Mouse (Mus musculus): Measurements from ENCODE around the gene Nfatc4. TPM values are rescaled to one million over a fixed set of nuclear protein-coding genes. Genes with fewer than 3 reads are reported as not detected.

Gene Nfatc4
- polyA plus RNA-seq, 1 experiment = 2.8 TPM

- H3K79me2 ChIP-seq (ENCODE audit: control insufficient read depth, insufficient read depth) = no peaks in the 10 kb centered on the region
- no peak overlapping the region for H3K4me2 ChIP-seq (ENCODE audit: low read depth)
- peaks cover 12% of the 10 kb centered on the region for H3K27me3 ChIP-seq (ENCODE audit: control insufficient read depth, insufficient read depth, insufficient read length)
- no peak overlapping the region for H3ac ChIP-seq (ENCODE audit: control insufficient read depth, insufficient read length)
- no peaks in the 10 kb centered on the region for H3K36me3 ChIP-seq (ENCODE audit: control insufficient read depth, insufficient read depth)
- H3K4me3 ChIP-seq = no peak overlapping the region
- TF ChIP-seq MYOD1 (IDR thresholded peaks at IDR 0.05; ENCODE audit: control insufficient read depth in 1 of 3, insufficient read length in 2 of 3, low read depth in 2 of 3) (no peak), CEBPB (IDR thresholded peaks at IDR 0.05; ENCODE audit: insufficient read depth, poor library complexity, severe bottlenecking) (no peak), POLR2AphosphoS2 (IDR thresholded peaks at IDR 0.05; ENCODE audit: insufficient read length, low read depth) (no peak), TCF3 (IDR thresholded peaks at IDR 0.05; ENCODE audit: insufficient read length, low read depth) (no peak), USF1 (IDR thresholded peaks at IDR 0.05; ENCODE audit: low read depth) (no peak), MYOG (IDR thresholded peaks at IDR 0.05; ENCODE audit: control insufficient read depth in 1 of 3, insufficient read depth in 1 of 3, insufficient read length in 2 of 3, low read depth in 2 of 3) (no peak), POLR2A (IDR thresholded peaks at IDR 0.05; ENCODE audit: insufficient read length, low read depth) (no peak), TCF12 (IDR thresholded peaks at IDR 0.05; ENCODE audit: insufficient read depth, poor library complexity, severe bottlenecking) (no peak), MAX (IDR thresholded peaks at IDR 0.05; ENCODE audit: low read depth) (no peak), E2F4 (IDR thresholded peaks at IDR 0.05; ENCODE audit: insufficient read depth) (no peak), SRF (IDR thresholded peaks at IDR 0.05; ENCODE audit: control insufficient read depth, insufficient read length, low read depth) (no peak), REST (IDR thresholded peaks at IDR 0.05; ENCODE audit: insufficient read depth, insufficient read length) (no peak)
These were observed 43.3 kb upstream of the Nfatc4 start for GRCm38 (mm10) chr14:55779656-55780055.

- no peak for TF ChIP-seq E2F4 (IDR thresholded peaks at IDR 0.05; ENCODE audit: insufficient read depth)
- no peak for TF ChIP-seq POLR2A (IDR thresholded peaks at IDR 0.05; ENCODE audit: insufficient read length, low read depth)
- no peak for TF ChIP-seq MYOG (IDR thresholded peaks at IDR 0.05; ENCODE audit: control insufficient read depth in 1 of 3, insufficient read depth in 1 of 3, insufficient read length in 2 of 3, low read depth in 2 of 3)
- TF ChIP-seq TCF12 (IDR thresholded peaks at IDR 0.05; ENCODE audit: insufficient read depth, poor library complexity, severe bottlenecking) = no peak
- Histone ChIP-seq H3K79me2 (ENCODE audit: control insufficient read depth, insufficient read depth) (no peaks in the 10 kb centered on the region), H3K4me2 (ENCODE audit: low read depth) (peak overlapping the region; percentile 10), H3K4me3 (no peak overlapping the region), H3K36me3 (ENCODE audit: control insufficient read depth, insufficient read depth) (no peaks in the 10 kb centered on the region), H3K27me3 (ENCODE audit: control insufficient read depth, insufficient read depth, insufficient read length) (peaks cover 9% of the 10 kb centered on the region), H3ac (ENCODE audit: control insufficient read depth, insufficient read length) (no peak overlapping the region)
These were observed 42.2 kb upstream of the Nfatc4 start for GRCm38 (mm10) chr14:55780736-55781135.

- H3K4me2 ChIP-seq (ENCODE audit: low read depth) = peak overlapping the region; percentile 10
- H3K4me3 ChIP-seq = no peak overlapping the region
- peaks cover 9% of the 10 kb centered on the region for H3K27me3 ChIP-seq (ENCODE audit: control insufficient read depth, insufficient read depth, insufficient read length)
- no peaks in the 10 kb centered on the region for H3K79me2 ChIP-seq (ENCODE audit: control insufficient read depth, insufficient read depth)
- no peak overlapping the region for H3ac ChIP-seq (ENCODE audit: control insufficient read depth, insufficient read length)
- TF ChIP-seq TCF12 (IDR thresholded peaks at IDR 0.05; ENCODE audit: insufficient read depth, poor library complexity, severe bottlenecking) = no peak
- no peak for TF ChIP-seq MYOG (IDR thresholded peaks at IDR 0.05; ENCODE audit: control insufficient read depth in 1 of 3, insufficient read depth in 1 of 3, insufficient read length in 2 of 3, low read depth in 2 of 3)
- TF ChIP-seq MYOD1 (IDR thresholded peaks at IDR 0.05; ENCODE audit: control insufficient read depth in 1 of 3, insufficient read length in 2 of 3, low read depth in 2 of 3) = no peak
- TF ChIP-seq SRF (IDR thresholded peaks at IDR 0.05; ENCODE audit: control insufficient read depth, insufficient read length, low read depth) = no peak
- TF ChIP-seq MAX (IDR thresholded peaks at IDR 0.05; ENCODE audit: low read depth) = no peak
- TF ChIP-seq USF1 (IDR thresholded peaks at IDR 0.05; ENCODE audit: low read depth) = no peak
- TF ChIP-seq CEBPB (IDR thresholded peaks at IDR 0.05; ENCODE audit: insufficient read depth, poor library complexity, severe bottlenecking) = no peak
- TF ChIP-seq E2F4 (IDR thresholded peaks at IDR 0.05; ENCODE audit: insufficient read depth) = no peak
- no peak for TF ChIP-seq POLR2A (IDR thresholded peaks at IDR 0.05; ENCODE audit: insufficient read length, low read depth)
- no peak for TF ChIP-seq TCF3 (IDR thresholded peaks at IDR 0.05; ENCODE audit: insufficient read length, low read depth)
- no peak for TF ChIP-seq REST (IDR thresholded peaks at IDR 0.05; ENCODE audit: insufficient read depth, insufficient read length)
- no peak for TF ChIP-seq POLR2AphosphoS2 (IDR thresholded peaks at IDR 0.05; ENCODE audit: insufficient read length, low read depth)
- H3K36me3 ChIP-seq (ENCODE audit: control insufficient read depth, insufficient read depth) = no peaks in the 10 kb centered on the region
These were observed 41.6 kb upstream of the Nfatc4 start for GRCm38 (mm10) chr14:55781310-55781709.

- Histone ChIP-seq H3K36me3 (ENCODE audit: control insufficient read depth, insufficient read depth) (no peaks in the 10 kb centered on the region), H3K27me3 (ENCODE audit: control insufficient read depth, insufficient read depth, insufficient read length) (peaks cover 9% of the 10 kb centered on the region), H3K79me2 (ENCODE audit: control insufficient read depth, insufficient read depth) (no peaks in the 10 kb centered on the region), H3ac (ENCODE audit: control insufficient read depth, insufficient read length) (no peak overlapping the region), H3K4me2 (ENCODE audit: low read depth) (peak overlapping the region; percentile 56), H3K4me3 (no peak overlapping the region)
- TF ChIP-seq SRF (IDR thresholded peaks at IDR 0.05; ENCODE audit: control insufficient read depth, insufficient read length, low read depth) = no peak
- no peak for TF ChIP-seq MYOD1 (IDR thresholded peaks at IDR 0.05; ENCODE audit: control insufficient read depth in 1 of 3, insufficient read length in 2 of 3, low read depth in 2 of 3)
- no peak for TF ChIP-seq CEBPB (IDR thresholded peaks at IDR 0.05; ENCODE audit: insufficient read depth, poor library complexity, severe bottlenecking)
- TF ChIP-seq POLR2AphosphoS2 (IDR thresholded peaks at IDR 0.05; ENCODE audit: insufficient read length, low read depth) = no peak
- no peak for TF ChIP-seq TCF3 (IDR thresholded peaks at IDR 0.05; ENCODE audit: insufficient read length, low read depth)
- TF ChIP-seq MYOG (IDR thresholded peaks at IDR 0.05; ENCODE audit: control insufficient read depth in 1 of 3, insufficient read depth in 1 of 3, insufficient read length in 2 of 3, low read depth in 2 of 3) = no peak
- TF ChIP-seq REST (IDR thresholded peaks at IDR 0.05; ENCODE audit: insufficient read depth, insufficient read length) = no peak
- no peak for TF ChIP-seq POLR2A (IDR thresholded peaks at IDR 0.05; ENCODE audit: insufficient read length, low read depth)
- no peak for TF ChIP-seq TCF12 (IDR thresholded peaks at IDR 0.05; ENCODE audit: insufficient read depth, poor library complexity, severe bottlenecking)
- TF ChIP-seq USF1 (IDR thresholded peaks at IDR 0.05; ENCODE audit: low read depth) = no peak
- TF ChIP-seq MAX (IDR thresholded peaks at IDR 0.05; ENCODE audit: low read depth) = no peak
- TF ChIP-seq E2F4 (IDR thresholded peaks at IDR 0.05; ENCODE audit: insufficient read depth) = no peak
These were observed 40.5 kb upstream of the Nfatc4 start for GRCm38 (mm10) chr14:55782361-55782960.
